Mouse (Mus musculus) hindbrain, embryonic 10.5 days (tissue): ENCODE measurements around the gene Unc119b. TPM values are rescaled to one million over a fixed set of nuclear protein-coding genes. Genes with fewer than 3 reads are reported as not detected.
A peak's percentile ranks its signal among the peaks of the same experiment; 100 is the strongest.
"Not testable (repeated sequence)": the region's sequence is repeated elsewhere in the genome, so short reads cannot be mapped to it uniquely, and the experiment has no call there.

Experiments used
- DNase-seq: peaks from one replicate; pipeline ENCODE4 v3.0.0-alpha.2; 2017; ENCODE audit warnings: low spot score
- H3K27ac ChIP-seq: fragments of 300-500 bp; sonication (generic); 2 replicates; pipeline ENCODE4 v1.5.1; 2016; ENCODE audit warnings: mild to moderate bottlenecking, moderate library complexity
- H3K27me3 ChIP-seq: fragments of 300-500 bp; sonication (generic); 2 replicates; pipeline ENCODE4 v1.6.1; 2016; ENCODE audit warnings: mild to moderate bottlenecking; ENCODE audit not compliant: poor library complexity, insufficient read depth, severe bottlenecking
- H3K36me3 ChIP-seq: fragments of 300-500 bp; sonication (generic); 2 replicates; pipeline ENCODE4 v1.6.1; 2016; ENCODE audit warnings: mild to moderate bottlenecking, moderate library complexity
- H3K4me1 ChIP-seq: fragments of 300-500 bp; sonication (generic); replicated peaks from 2 replicates; pipeline ENCODE4 v1.6.1; 2016; ENCODE audit warnings: mild to moderate bottlenecking
- H3K4me3 ChIP-seq: fragments of 300-500 bp; sonication (generic); 2 replicates; pipeline ENCODE4 v1.5.1; 2016; ENCODE audit warnings: mild to moderate bottlenecking, moderate library complexity
- H3K9me3 ChIP-seq: fragments of 300-500 bp; sonication (generic); 2 replicates; pipeline ENCODE4 v1.6.1; 2016; ENCODE audit warnings: mild to moderate bottlenecking, moderate library complexity
- WGBS: fragments of 180-500 bp; shearing (Covaris S2); methylation state at CpG from one replicate; pipeline ENCODE4 v1.1.7; 2016; 5-methylcytosine and 5-hydroxymethylcytosine counted together
- polyA plus RNA-seq: library from polyadenylated mRNA; unstranded; fragments of >200 nt; fragmentation: Nextera tagmentation; extraction: Ambion mirVana; gene quantifications from 2 replicates; pipeline ENCODE4 v1.2.1, GENCODE M21; 2016

The Unc119b gene
- polyA plus RNA-seq, 1 experiment from 2014 or later, result 74.6 TPM

DNA sequence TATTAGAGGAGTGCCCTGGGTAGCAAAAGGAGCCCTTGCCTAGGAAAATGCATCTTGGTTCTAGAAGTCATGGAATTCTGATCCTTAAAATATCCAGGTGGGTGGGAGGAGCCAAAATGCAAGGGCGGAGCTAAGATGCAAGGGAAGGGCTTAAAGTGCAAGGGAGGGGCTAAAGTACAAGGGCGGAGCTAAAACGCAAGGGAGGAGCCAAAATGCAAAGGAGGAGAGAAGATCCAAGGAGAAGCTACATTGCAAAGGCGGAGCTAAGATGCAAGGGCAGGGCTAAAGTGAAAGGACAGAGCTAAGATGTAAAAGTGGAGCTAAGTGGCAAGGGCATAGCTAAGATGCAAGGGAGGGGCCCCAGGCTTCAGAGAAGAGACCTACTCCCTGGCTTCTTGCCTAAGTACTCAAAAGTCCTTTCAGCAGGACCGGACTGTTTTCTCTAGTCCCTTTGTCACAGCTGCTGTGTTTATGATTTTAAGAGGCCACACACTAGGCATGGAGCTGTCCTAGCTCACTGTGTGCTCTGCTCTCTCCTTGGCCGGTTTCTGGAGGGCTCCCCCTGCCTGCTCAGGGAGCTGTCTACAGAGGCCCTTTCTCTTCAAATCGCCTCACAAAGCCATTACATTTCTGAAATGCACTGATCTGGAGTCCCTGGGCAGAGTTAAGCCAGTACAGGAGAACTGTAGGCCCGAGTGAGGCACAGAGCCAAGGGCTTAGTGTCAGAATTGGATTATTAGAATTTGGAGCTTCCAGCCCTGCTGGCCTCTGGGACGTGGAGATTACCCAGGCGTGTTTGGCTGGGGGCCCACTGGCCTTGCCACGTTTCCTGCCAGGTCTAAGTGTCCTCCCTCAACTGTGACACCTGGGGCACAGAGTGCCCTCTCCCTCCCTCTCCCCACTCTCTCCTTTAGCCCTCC, 31.4 kb upstream of the Unc119b start:
- Histone ChIP-seq H3K27ac (0 out of 2 replicates have a peak overlapping the region, but pooled peaks have one; percentile 17), H3K36me3 (no peaks in the 10 kb centered on the region), H3K9me3 (no peaks in the 10 kb centered on the region), H3K27me3 (no peaks in the 10 kb centered on the region), H3K4me1 (peaks cover 31% of the 10 kb centered on the region), H3K4me3 (no peak overlapping the region)
- DNase-seq, result no peak
- 60% methylated on average over 11 of the region's 11 CpGs for WGBS

DNA sequence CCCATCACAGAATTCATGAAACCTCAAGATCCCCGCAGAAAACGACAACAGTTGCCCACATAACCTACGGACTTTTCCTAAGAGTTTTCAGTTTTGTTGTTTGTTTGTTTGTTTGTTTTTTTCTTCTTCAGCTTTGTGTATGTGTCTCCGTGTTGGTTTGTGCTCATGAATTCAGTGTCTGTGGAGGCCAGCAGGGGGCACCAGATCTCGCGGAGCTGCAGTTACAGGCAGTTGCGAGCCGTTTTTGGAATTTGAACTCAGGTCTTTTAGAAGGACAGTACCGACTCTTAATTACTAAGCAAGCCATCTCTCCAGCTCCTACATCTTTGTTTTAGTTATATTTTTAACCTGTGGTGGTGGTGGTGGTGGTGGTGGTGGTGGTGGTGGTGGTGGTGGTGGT, 30.6 kb upstream of the Unc119b start:
- Histone ChIP-seq H3K9me3 (no peaks in the 10 kb centered on the region), H3K27ac (no peak overlapping the region), H3K4me1 (peaks cover 39% of the 10 kb centered on the region), H3K27me3 (no peaks in the 10 kb centered on the region), H3K4me3 (no peak overlapping the region), H3K36me3 (no peaks in the 10 kb centered on the region)
- WGBS, result 54% methylated on average over 9 of the region's 9 CpGs
- DNase-seq, result no peak

DNA sequence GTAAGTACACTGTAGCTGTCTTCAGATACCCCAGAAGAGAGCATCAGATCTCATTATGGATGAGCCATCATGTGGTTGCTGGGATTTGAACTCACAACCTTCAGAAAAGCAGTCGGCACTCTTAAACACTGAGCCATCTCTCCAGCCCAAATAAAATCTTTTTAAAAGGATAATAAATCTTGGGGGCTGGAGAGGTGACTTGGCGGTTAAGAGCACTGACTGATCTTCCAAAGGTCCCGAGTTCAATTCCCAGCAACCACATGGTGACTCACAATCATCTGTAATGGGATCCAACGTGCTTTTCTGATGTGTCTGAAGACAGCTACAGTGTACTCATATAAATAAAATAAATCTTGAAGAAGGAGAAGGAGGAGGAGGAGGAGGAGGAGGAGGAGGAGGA, 29.7 kb upstream of the Unc119b start:
- not testable (repeated sequence) for H3K9me3 ChIP-seq, H3K4me3 ChIP-seq, H3K27me3 ChIP-seq, H3K36me3 ChIP-seq, DNase-seq, H3K27ac ChIP-seq
- H3K4me1 ChIP-seq, result peaks cover 42% of the 10 kb centered on the region
- WGBS, result 85% methylated on average over 4 of the region's 4 CpGs

DNA sequence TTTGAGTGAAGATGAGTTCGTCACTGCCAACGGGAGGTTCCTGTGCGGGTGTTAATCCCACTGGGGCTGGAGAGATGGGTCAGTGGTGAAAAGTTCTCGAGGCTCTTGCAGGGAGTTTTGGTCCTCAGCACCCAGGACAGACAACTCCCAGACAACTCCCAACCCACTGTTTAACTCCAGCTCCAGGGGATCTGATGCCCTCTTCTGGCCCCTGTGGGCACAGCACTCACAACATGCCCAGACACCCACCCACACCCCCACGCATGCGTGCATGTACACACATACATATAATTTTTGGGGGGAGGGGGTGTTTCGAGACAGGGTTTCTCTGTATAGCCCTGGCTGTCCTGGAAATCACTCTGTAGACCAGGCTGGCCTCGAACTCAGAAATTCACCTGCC, 28.8 kb upstream of the Unc119b start:
- Histone ChIP-seq H3K27me3 (no peaks in the 10 kb centered on the region), H3K4me1 (peaks cover 42% of the 10 kb centered on the region), H3K36me3 (no peaks in the 10 kb centered on the region), H3K4me3 (0 out of 2 replicates have a peak overlapping the region, but pooled peaks have one; percentile 3), H3K9me3 (no peaks in the 10 kb centered on the region), H3K27ac (no peak overlapping the region)
- DNase-seq, result peak; percentile 60
- WGBS, result 39% methylated on average over 8 of the region's 8 CpGs

DNA sequence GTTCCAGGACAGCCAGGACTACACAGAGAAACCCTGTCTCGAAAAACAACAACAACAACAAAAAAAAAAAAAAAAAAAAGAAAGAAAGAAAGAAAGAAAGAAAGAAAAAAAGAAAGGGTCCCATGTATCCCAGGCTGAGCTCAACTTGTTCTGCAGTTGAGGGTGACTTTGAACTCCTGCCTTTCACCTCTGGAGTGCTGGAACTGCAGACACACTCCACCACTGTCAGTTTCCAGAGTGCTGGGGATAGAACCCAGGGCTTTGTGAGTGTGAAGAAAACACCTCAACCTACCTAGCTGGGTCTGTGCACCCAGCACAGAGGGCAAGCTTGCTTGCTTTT, 27.1 kb upstream of the Unc119b start:
- not testable (repeated sequence) for H3K27me3 ChIP-seq, H3K27ac ChIP-seq, H3K36me3 ChIP-seq, DNase-seq, H3K9me3 ChIP-seq, H3K4me3 ChIP-seq
- 100% methylated on average over 1 of the region's 1 CpGs for WGBS
- H3K4me1 ChIP-seq, result peaks cover 46% of the 10 kb centered on the region

DNA sequence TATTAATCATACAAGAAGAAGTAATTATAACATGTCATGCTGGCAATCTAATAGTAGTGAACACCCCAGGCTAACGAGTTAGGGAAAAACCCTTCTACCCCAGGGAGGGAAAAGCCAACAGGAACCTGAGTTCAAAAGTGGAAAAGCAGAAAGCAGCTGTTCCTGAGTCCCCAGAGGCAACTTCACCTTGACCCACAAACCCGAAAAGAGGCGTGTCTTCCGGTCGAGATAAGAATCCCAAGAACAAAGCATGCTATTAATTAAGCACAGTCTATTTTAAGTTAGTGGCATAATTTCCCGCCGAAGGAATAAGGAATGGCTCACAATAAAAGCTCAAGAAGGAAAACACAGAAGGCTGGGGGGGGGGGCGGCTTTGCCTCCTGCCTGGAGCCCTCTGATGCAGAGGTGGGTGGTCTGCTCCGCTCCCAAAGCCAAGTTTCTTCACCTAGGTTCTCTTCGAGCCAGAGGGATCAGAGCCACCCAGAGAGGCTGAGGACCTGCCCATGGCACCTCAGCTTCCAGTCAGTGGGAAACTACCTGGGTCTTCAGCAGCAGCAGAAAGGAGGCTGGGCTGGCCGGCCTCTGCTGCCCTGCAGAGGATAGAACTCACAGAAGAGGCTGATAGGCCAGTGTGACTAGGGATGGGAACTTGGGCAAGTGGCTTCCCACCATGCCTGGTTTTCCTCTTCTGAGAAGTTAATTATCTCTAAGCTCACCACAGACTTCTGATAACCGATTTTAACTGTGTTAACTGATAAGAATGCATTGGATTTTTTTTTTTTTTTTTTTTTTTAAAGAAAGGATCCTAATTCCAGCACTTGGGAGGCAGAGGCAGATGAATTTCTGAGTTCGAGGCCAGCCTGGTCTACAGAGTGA, 26.5 kb upstream of the Unc119b start:
- no peak for DNase-seq
- Histone ChIP-seq H3K9me3 (no peaks in the 10 kb centered on the region), H3K27me3 (no peaks in the 10 kb centered on the region), H3K4me3 (0 out of 2 replicates have a peak overlapping the region, but pooled peaks have one; percentile 3), H3K4me1 (peaks cover 46% of the 10 kb centered on the region), H3K36me3 (no peaks in the 10 kb centered on the region), H3K27ac (no peak overlapping the region)
- WGBS, result 55% methylated on average over 13 of the region's 13 CpGs

DNA sequence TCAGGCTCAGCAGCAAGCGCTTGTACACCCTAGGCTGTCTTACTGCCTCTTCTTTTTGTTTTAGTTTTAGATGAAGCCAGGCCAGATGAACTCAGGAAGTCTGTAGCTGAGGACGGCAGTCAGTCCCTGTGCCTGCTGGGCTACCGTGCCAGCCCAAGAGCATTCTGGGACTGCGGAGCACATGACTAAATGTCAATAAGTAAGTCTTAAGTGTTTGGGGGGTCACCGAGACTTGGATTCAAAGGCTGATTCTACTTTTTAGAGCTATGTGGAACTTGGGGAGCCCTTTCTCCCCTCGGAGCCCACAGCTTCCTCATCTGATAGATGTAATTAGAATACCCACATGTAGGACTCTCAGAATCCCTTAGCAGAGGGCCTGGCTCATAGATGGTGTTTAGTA, 25.9 kb upstream of the Unc119b start:
- no peaks in the 10 kb centered on the region for H3K36me3 ChIP-seq
- H3K27ac ChIP-seq, result peak overlapping the region; percentile 35; the same call in 1 of the 2 replicates
- DNase-seq, result no peak
- H3K27me3 ChIP-seq, result no peaks in the 10 kb centered on the region
- H3K4me3 ChIP-seq, result no peak overlapping the region
- no peaks in the 10 kb centered on the region for H3K9me3 ChIP-seq
- WGBS, result 81% methylated on average over 6 of the region's 6 CpGs
- peaks cover 51% of the 10 kb centered on the region for H3K4me1 ChIP-seq

DNA sequence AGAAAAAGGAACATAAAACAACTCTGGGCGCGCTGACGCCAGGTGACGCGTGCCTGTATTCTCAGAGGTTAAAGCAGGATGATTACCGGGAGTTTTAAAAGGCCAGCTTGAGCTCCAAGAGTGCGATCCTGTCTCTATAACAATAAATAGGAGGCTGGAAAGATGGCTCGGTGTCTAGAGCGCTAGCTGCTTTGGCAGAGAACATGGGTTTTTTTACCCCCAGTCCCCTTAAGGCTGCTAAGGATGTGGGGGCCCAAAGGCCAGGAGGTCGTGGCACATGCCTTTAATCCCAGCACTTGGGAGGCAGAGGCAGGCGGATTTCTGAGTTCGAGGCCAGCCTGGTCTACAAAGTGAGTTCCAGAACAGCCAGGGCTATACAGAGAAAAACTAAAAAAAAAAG, 24.4 kb upstream of the Unc119b start:
- Histone ChIP-seq H3K36me3 (0 out of 2 replicates have a peak, but pooled peaks cover 5% of the 10 kb centered on the region), H3K4me3 (peak overlapping the region; percentile 87), H3K4me1 (peaks cover 65% of the 10 kb centered on the region), H3K27me3 (no peaks in the 10 kb centered on the region), H3K9me3 (no peaks in the 10 kb centered on the region), H3K27ac (peak overlapping the region; percentile 97)
- 41% methylated on average over 12 of the region's 12 CpGs for WGBS
- DNase-seq, result no peak

DNA sequence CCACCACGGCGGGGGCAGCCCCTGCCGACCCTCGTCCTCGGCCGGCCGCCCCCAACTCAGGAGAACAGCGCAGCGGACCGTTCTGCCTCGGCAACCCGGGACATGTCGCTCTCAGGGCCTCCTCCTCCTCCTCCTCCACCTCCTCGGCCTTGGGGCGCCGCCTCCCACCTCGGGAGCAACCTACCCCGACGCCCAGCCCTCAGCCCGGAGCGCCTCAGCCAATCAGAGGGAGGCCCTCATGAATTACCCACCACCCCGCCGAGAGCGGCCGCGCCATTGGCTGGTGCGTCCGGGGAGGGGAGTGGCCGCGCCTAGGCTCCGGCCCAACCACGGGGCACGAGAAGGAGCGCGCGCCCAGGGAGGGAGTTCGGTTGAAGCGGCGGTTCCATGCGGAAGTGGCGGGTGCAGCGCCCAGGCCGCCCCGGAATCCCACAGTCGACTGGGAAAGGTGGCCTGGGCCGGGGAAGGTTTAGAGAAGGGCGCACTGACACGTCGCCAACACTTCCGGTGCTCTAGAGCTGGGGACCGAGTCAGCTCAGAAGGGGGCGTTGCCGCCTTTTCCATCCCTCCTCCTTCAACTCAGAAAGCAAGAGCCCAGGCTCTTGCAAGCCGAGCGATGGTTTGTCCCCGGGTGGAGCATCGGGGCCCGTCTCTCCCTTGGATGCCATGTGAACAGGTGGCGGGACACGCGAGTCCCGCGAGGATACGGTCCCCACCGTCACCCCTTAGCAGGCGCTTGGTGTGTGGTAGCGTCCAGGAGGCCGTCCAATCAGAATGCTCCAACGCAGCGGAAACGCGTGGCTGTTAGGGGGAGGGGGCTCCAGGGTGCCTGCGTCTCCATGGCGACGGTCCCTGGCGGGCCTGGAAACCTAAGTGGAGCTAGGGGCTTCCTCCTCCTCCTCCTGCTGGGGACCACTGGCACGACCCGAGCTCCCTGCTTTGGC, 23.5 kb upstream of the Unc119b start, which contains the start of gene Mlec:
Gene Mlec (minus strand): TSS at position 140 of the 944 bp plus-strand sequence.
- WGBS, result 1% methylated on average over 78 of the region's 78 CpGs
- no peaks in the 10 kb centered on the region for H3K27me3 ChIP-seq

DNA sequence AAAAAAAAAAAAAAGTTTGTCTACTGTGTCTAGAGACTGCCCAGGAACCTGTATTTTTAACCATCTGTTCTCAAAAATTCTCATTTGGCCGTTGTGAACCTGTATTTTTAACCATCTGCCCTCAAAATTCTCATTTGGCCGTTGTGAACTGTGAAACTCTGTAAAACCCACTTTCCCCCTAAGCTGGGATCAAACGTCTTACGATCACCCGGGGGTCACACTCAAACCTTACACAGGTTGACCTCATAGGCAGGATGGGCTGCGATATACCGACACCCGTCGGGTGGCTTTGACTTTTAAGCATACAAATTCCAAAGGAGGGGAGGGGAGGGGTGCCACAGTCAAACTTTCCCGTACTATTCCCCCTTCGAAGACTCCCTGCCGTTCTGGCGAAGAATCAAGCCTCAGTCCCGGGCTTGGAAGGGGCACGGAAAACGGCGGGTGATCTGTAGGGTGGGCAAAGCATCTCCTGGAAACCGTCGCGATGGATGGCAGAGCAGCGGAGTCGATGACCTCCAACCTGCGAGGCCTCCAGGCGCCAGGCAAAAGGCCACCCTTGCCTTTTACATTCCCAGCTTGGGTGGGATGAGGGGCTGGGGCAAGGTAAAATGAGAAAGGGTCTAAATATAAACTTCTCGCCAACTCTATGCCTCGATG, 22.3 kb upstream of the Unc119b start:
- Histone ChIP-seq H3K27ac (peak overlapping the region; percentile 97), H3K27me3 (no peaks in the 10 kb centered on the region), H3K36me3 (peaks cover 19% of the 10 kb centered on the region), H3K9me3 (no peaks in the 10 kb centered on the region), H3K4me1 (peaks cover 78% of the 10 kb centered on the region), H3K4me3 (peak overlapping the region; percentile 87)
- WGBS, result 4% methylated on average over 26 of the region's 26 CpGs
- DNase-seq, result peak; percentile 47

More for the DNA sequence above, 23.5 kb upstream of the Unc119b start, which contains the start of gene Mlec:
- Histone ChIP-seq H3K27ac (peak within 1 kb of the TSS; percentile 97), H3K4me3 (peak within 1 kb of the TSS; percentile 87), H3K36me3 (peaks cover 8% of the 10 kb centered on the region; the same call in 1 of the 2 replicates), H3K9me3 (no peaks in the 10 kb centered on the region), H3K4me1 (peaks cover 69% of the 10 kb centered on the region)
- DNase-seq, result peak; percentile 99

DNA sequence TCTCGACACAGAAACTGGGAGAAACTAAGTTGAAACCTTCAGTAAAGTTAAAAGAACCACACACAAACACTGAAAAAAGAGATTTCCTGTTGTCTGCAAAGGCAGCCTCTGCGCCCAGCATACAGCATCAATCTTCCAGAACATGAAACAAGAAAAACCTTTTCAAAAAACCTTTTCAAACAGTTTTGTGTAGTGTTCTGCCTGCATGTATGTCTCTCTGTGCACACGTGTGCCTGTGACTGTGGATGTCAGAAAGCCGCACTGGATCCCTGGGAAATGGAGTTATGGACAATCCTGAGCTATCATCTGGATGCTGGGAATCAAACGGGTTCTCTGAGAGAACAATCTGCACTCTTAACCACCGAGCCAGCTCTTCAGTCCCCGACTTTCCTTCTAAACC, 21.6 kb upstream of the Unc119b start:
- peaks cover 77% of the 10 kb centered on the region for H3K4me1 ChIP-seq

More for the DNA sequence above, 21.6 kb upstream of the Unc119b start:
- Histone ChIP-seq H3K27me3 (no peaks in the 10 kb centered on the region), H3K36me3 (peaks cover 23% of the 10 kb centered on the region), H3K4me3 (peak overlapping the region; percentile 87), H3K9me3 (no peaks in the 10 kb centered on the region), H3K27ac (no peak overlapping the region)
- DNase-seq, result no peak
- WGBS, result 69% methylated on average over 7 of the region's 7 CpGs
